Mouse (Mus musculus) thymus, adult 2 months (tissue): ENCODE data around the gene Ciz1.

Source experiments
- CTCF ChIP-seq: fragments of 200-500 bp; IDR thresholded peaks from 2 replicates; pipeline ENCODE4 v1.5.1; 2012; ENCODE audit warnings: mild to moderate bottlenecking, control low read depth, low read length, moderate library complexity, borderline replicate concordance; ENCODE audit not compliant: control insufficient read depth, poor library complexity, insufficient read depth; ENCODE audit errors: extremely low read depth
- POLR2A ChIP-seq: fragments of 200-500 bp; IDR thresholded peaks from 2 replicates; pipeline ENCODE4 v1.6.1; 2012; ENCODE audit warnings: mild to moderate bottlenecking, low read length, control low read depth, moderate library complexity; ENCODE audit not compliant: control insufficient read depth, poor library complexity, insufficient read depth; ENCODE audit errors: extremely low read depth

DNA sequence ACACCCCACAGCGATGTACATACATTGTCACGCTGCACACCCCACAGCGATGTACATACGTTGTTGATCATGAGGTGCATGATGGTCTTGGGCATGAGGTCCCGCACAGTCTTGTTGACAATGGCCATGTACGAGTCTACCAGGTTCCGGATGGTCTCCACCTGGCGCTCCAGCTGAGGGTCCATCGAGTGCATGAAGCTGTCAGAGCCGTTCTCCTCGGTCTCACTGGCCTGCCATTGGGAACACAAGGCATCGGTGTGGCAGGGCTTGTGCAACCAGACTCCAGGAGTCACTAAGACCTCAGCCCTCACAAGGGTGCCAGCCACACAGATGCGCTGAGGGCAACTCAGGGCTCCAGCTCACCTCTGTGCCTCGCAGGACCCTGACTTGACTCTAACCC lies 37.3 kb upstream of the Ciz1 start:
- TF ChIP-seq CTCF (no peak), POLR2A (no peak)
